Mouse (Mus musculus) spleen, adult 2 months (tissue): ENCODE data around the gene Slc25a45.

Source experiments
- CTCF ChIP-seq: fragments of 200-500 bp; IDR thresholded peaks from 2 replicates; pipeline ENCODE4 v1.5.1; 2011; ENCODE audit warnings: mild to moderate bottlenecking, inconsistent platforms; ENCODE audit not compliant: insufficient read depth, insufficient read length, insufficient replicate concordance; ENCODE audit errors: extremely low read depth
- POLR2A ChIP-seq: fragments of 200-500 bp; IDR thresholded peaks from 2 replicates; pipeline ENCODE4 v1.6.1; 2011; ENCODE audit warnings: low read depth, low read length, inconsistent platforms

DNA sequence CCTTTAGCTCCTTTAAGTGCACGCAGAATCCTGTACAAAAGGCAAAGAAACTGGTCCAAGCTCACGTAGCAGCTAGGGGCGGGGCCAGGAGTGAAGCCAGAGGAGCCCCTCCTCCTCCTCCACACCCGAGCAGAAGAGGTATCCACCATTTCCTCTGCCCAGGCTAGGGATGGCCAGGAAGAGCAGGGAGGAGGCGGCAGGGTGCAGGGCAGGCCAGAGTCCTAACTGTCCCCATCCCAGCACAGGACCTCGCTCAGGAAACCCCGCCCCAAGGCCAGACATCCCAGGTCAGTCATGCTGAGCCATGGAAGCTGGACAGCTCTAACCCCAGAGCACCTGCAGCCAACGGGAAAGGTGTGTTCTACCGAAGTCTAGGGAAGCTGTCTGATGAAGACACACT is 44.1 kb downstream of the Slc25a45 start:
- TF ChIP-seq CTCF (no peak), POLR2A (no peak)
